Mouse (Mus musculus): ENCODE measurements at regions not wholly inside any gene's neighbourhood (a gene's known extent, or its start where the extent isn't known, plus 50 kb on each side); places are given as distances from the start of the nearest gene placed in this dataset.

GRCm38 (mm10) chr2:133452947-133453346 is 99.0 kb upstream of the Bmp2 start:
- DNase-seq, result no peak

- DNase-seq, result no peak
Observed at GRCm38 (mm10) chr2:133455484-133456170, 96.3 kb upstream of the Bmp2 start.

GRCm38 (mm10) chr2:133456785-133457184 is 95.2 kb upstream of the Bmp2 start:
- DNase-seq, result no peak

- DNase-seq, result no peak
Observed at GRCm38 (mm10) chr2:133458735-133459134, 93.2 kb upstream of the Bmp2 start.

GRCm38 (mm10) chr2:133460814-133461213 is 91.1 kb upstream of the Bmp2 start:
- DNase-seq, result no peak

- DNase-seq, result no peak
Observed at GRCm38 (mm10) chr2:133462378-133462777, 89.6 kb upstream of the Bmp2 start.

- no peak for DNase-seq
Observed at GRCm38 (mm10) chr2:133467170-133468168, 84.5 kb upstream of the Bmp2 start.

GRCm38 (mm10) chr2:133472966-133473744 is 78.8 kb upstream of the Bmp2 start:
- no peak for DNase-seq

GRCm38 (mm10) chr2:133474174-133474573 is 77.8 kb upstream of the Bmp2 start:
- DNase-seq, result no peak

GRCm38 (mm10) chr2:133480870-133481269 is 71.1 kb upstream of the Bmp2 start:
- DNase-seq, result no peak

- DNase-seq, result no peak
Observed at GRCm38 (mm10) chr2:133481305-133481704, 70.7 kb upstream of the Bmp2 start.

- DNase-seq, result peak; percentile 31 to 48
Observed at GRCm38 (mm10) chr2:133481785-133482184, 70.2 kb upstream of the Bmp2 start.

- no peak for DNase-seq
Observed at GRCm38 (mm10) chr2:133495443-133495842, 56.5 kb upstream of the Bmp2 start.

- DNase-seq, result no peak
Observed at GRCm38 (mm10) chr2:133496389-133496788, 55.6 kb upstream of the Bmp2 start.

GRCm38 (mm10) chr2:133497071-133497470 is 54.9 kb upstream of the Bmp2 start:
- no peak for DNase-seq

- no peak for DNase-seq
Observed at GRCm38 (mm10) chr2:133497541-133498185, 54.3 kb upstream of the Bmp2 start.

- no peak for DNase-seq
Observed at GRCm38 (mm10) chr2:133498186-133498571, 53.8 kb upstream of the Bmp2 start.

- no peak for DNase-seq
Observed at GRCm38 (mm10) chr2:133498717-133499143, 53.2 kb upstream of the Bmp2 start.

- no peak for DNase-seq
Observed at GRCm38 (mm10) chr2:133499904-133500303, 52.1 kb upstream of the Bmp2 start.

All from cerebellum, postnatal 36 days (tissue).